Mouse (Mus musculus): ENCODE results near the gene Cacna1e. TPM values are rescaled to one million over a fixed set of nuclear protein-coding genes. Genes with fewer than 3 reads are reported as not detected.

The Cacna1e gene
- total RNA-seq, 1 experiment from 2014 or later = 0.15 TPM

DNA sequence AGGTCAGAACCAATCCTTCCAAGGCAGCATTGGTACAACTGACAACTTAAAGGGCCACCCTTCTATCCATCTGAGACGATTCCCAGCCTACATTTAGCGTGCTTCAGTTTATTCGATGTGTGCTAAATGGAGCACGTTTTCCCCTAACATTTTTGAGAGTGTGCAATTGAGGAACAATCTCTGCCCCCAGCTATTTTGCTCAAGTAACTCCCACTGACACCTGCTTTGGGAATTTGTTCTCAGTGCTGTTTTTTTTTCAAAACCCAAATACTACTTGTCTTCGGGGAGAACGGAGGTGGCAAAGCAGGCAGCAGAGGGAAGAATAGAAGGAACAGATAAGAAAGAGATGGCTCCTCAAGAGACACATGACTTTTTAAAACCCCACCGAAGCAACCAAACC, 456.0 kb downstream of the Cacna1e start:
- no peak for ATAC-seq (replicated peaks in 1 of 2; ENCODE audit: insufficient read depth in 1 of 2, low FRiP score in 2 of 2, low TSS enrichment in 1 of 2, low read depth in 1 of 2, poor library complexity in 2 of 2, severe bottlenecking in 2 of 2)

DNA sequence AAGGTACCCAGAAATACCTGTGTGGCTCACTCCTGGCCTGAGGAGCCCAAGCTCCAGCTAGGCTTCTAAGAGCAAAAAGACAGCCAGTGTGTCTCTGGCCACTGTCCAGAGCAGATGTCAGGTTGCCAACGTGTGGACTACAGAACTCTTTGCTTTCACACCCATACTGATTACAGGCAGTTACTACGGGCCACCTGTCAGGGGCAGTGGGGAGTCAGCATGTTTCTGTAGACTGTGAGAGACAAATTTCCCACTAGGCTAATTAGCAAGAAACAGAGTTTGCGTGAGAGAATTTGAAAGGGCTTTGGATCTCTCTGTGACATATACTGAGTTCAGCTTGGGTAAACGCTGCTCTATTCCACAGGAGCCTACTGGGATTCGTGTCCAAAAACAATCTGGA, 466.0 kb downstream of the Cacna1e start:
- no peak for ATAC-seq (replicated peaks in 1 of 2; ENCODE audit: insufficient read depth in 1 of 2, low FRiP score in 2 of 2, low TSS enrichment in 1 of 2, low read depth in 1 of 2, poor library complexity in 2 of 2, severe bottlenecking in 2 of 2)

DNA sequence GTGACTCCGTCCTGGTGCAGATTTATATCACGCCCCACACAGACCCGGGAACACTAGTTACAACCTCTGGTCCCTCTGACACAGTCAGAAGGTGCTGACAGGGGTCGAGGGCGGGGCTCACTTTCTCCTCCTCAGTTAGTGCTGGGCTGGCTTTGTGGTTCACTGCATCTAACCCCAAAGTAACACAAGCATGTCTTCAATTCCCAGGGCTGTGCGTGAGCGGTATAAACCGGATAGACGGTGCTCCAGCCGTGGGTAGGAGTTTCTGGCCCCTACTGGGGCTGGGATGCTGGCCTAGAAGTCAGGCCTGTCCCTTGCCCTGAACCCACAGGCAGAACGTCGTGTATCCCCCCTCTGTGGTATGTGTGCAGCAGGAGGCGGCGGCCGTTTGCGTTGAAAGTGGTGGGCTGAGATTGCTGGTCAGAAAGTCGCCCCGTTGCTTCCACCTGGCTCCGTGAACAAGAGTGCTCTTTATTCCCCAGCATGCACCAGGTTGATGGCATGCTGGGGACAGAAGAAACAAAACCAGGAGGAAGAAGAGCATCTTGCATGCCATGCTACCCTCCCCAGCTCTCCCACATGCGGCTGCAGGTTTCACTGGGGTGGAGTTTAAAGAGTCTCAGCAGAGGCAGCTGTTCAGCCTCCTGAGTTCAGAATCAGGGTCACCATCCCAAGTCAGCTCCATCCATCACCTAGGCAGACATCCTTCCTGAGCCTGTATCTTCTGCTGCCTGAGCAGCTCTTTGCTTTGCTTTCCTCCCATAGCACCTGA, 467.7 kb downstream of the Cacna1e start:
- no peak for ATAC-seq (replicated peaks in 1 of 2; ENCODE audit: insufficient read depth in 1 of 2, low FRiP score in 2 of 2, low TSS enrichment in 1 of 2, low read depth in 1 of 2, poor library complexity in 2 of 2, severe bottlenecking in 2 of 2)

DNA sequence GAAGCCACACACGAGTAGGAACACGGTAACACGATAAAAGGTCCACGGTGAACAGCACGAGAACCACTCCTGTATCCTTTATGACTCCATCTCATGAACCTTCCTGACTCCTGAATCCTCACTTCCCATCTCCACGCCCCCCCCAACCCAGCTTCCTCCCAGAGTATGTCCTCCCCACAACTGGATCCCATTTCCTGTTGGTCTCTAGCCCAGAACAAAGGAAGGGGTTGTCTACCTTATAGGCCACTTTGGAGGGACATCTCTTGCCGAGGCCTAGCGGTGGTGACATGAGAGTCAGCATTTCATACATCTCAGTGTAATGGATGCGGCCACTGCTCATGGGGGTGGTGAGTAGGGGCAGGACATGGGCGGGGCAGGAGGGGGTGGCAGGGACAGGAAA, 468.5 kb downstream of the Cacna1e start:
- ATAC-seq (replicated peaks in 1 of 2; ENCODE audit: insufficient read depth in 1 of 2, low FRiP score in 2 of 2, low TSS enrichment in 1 of 2, low read depth in 1 of 2, poor library complexity in 2 of 2, severe bottlenecking in 2 of 2) = no peak

DNA sequence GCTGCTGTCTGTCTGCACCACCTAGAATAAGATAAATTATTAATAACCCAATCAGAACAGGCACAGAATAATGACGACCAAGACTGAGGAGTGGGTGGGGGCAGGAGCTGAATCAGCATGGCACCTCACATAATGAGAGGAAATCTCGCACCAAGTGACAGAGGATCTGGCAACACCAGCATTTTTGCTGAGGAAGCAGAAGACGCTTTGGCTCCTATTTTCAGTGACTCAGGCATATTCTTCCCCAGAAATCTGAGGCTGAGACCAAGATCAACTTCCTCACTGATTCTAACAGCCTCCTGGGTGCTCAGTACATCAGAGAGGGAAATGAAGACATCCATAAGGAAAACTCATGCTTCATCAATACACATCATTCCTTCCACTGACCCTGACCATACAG, 471.2 kb downstream of the Cacna1e start:
- no peak for ATAC-seq (replicated peaks in 1 of 2; ENCODE audit: insufficient read depth in 1 of 2, low FRiP score in 2 of 2, low TSS enrichment in 1 of 2, low read depth in 1 of 2, poor library complexity in 2 of 2, severe bottlenecking in 2 of 2)

GRCm38 (mm10) chr1:154409051-154409450, 475.2 kb downstream of the Cacna1e start:
- no peak for ATAC-seq (replicated peaks in 1 of 2; ENCODE audit: insufficient read depth in 1 of 2, low FRiP score in 2 of 2, low TSS enrichment in 1 of 2, low read depth in 1 of 2, poor library complexity in 2 of 2, severe bottlenecking in 2 of 2)

- ATAC-seq (replicated peaks in 1 of 2; ENCODE audit: insufficient read depth in 1 of 2, low FRiP score in 2 of 2, low TSS enrichment in 1 of 2, low read depth in 1 of 2, poor library complexity in 2 of 2, severe bottlenecking in 2 of 2) = no peak
Observed at GRCm38 (mm10) chr1:154391979-154392378, 492.3 kb downstream of the Cacna1e start.

Other genes starting within 250 kb of the Cacna1e start
- gene Ier5, start 215.1 kb upstream of the Cacna1e start, total RNA-seq (2017) = 26.1 and 30.0 TPM in 2 replicates